Mouse (Mus musculus) midbrain, embryonic 10.5 days (tissue): Measurements from ENCODE around the gene Stap2. TPM values are rescaled to one million over a fixed set of nuclear protein-coding genes. Genes with fewer than 3 reads are reported as not detected.

Experiments used
- DNase-seq: peaks from one replicate; pipeline ENCODE4 v3.0.0-alpha.2; 2017; ENCODE audit warnings: low spot score
- H3K27ac ChIP-seq: fragments of 300-500 bp; sonication (generic); replicated peaks from 2 replicates; pipeline ENCODE4 v1.5.1; 2016; ENCODE audit warnings: mild to moderate bottlenecking
- H3K27me3 ChIP-seq: fragments of 300-500 bp; sonication (generic); 2 replicates; pipeline ENCODE4 v1.6.1; 2016; ENCODE audit warnings: low read depth, mild to moderate bottlenecking; ENCODE audit not compliant: poor library complexity, severe bottlenecking
- H3K36me3 ChIP-seq: fragments of 300-500 bp; sonication (generic); 2 replicates; pipeline ENCODE4 v1.6.1; 2016; ENCODE audit warnings: mild to moderate bottlenecking, moderate library complexity
- H3K4me1 ChIP-seq: fragments of 300-500 bp; sonication (generic); 2 replicates; pipeline ENCODE4 v1.6.1; 2016
- H3K4me3 ChIP-seq: fragments of 300-500 bp; sonication (generic); 2 replicates; pipeline ENCODE4 v1.5.1; 2016; ENCODE audit warnings: mild to moderate bottlenecking, moderate library complexity
- H3K9me3 ChIP-seq: fragments of 300-500 bp; sonication (generic); replicated peaks from 2 replicates; pipeline ENCODE4 v1.6.1; 2016; ENCODE audit warnings: mild to moderate bottlenecking
- WGBS: fragments of 180-500 bp; shearing (Covaris S2); methylation state at CpG from one replicate; pipeline ENCODE4 v1.1.7; 2016; 5-methylcytosine and 5-hydroxymethylcytosine counted together
- polyA plus RNA-seq: library from polyadenylated mRNA; unstranded; fragments of >200 nt; fragmentation: Nextera tagmentation; extraction: Ambion mirVana; gene quantifications from 2 replicates; pipeline ENCODE4 v1.2.1, GENCODE M21; 2016

Gene Stap2
- polyA plus RNA-seq, 1 experiment from 2014 or later, result 5.2 TPM

- DNase-seq, result no peak
- H3K4me1 ChIP-seq, result peaks cover 42% of the 10 kb centered on the region
- peaks cover 6% of the 10 kb centered on the region for H3K27me3 ChIP-seq
- H3K9me3 ChIP-seq, result no peaks in the 10 kb centered on the region
- H3K36me3 ChIP-seq, result peaks cover 45% of the 10 kb centered on the region
- peak overlapping the region; percentile 96 for H3K27ac ChIP-seq
- 50% methylated on average over 2 of the region's 2 CpGs for WGBS
- peak overlapping the region; percentile 86 for H3K4me3 ChIP-seq
Measured at GRCm38 (mm10) chr17:56009962-56010240, 4.5 kb upstream of the Stap2 start.

GRCm38 (mm10) chr17:56009088-56009961, 3.9 kb upstream of the Stap2 start:
- Histone ChIP-seq H3K4me1 (peaks cover 42% of the 10 kb centered on the region), H3K27me3 (peaks cover 11% of the 10 kb centered on the region), H3K36me3 (peaks cover 40% of the 10 kb centered on the region), H3K27ac (peak overlapping the region; percentile 96), H3K9me3 (no peaks in the 10 kb centered on the region), H3K4me3 (peak overlapping the region; percentile 86)
- 1% methylated on average over 62 of the region's 62 CpGs for WGBS
- DNase-seq, result peak; percentile 92

- Histone ChIP-seq H3K27me3 (peaks cover 11% of the 10 kb centered on the region), H3K4me3 (peak overlapping the region; percentile 86), H3K27ac (peak overlapping the region; percentile 96), H3K9me3 (no peaks in the 10 kb centered on the region), H3K4me1 (peaks cover 42% of the 10 kb centered on the region), H3K36me3 (peaks cover 32% of the 10 kb centered on the region)
- whole genome bisulfite sequencing, result under 1% methylated on average over 21 of the region's 21 CpGs
- peak; percentile 96 for DNase-seq
Measured at GRCm38 (mm10) chr17:56008356-56009087, 3.1 kb upstream of the Stap2 start.

- no peaks in the 10 kb centered on the region for H3K9me3 ChIP-seq
- peak overlapping the region; percentile 96 for H3K27ac ChIP-seq
- peaks cover 11% of the 10 kb centered on the region for H3K27me3 ChIP-seq
- peaks cover 24% of the 10 kb centered on the region for H3K36me3 ChIP-seq
- peaks cover 42% of the 10 kb centered on the region for H3K4me1 ChIP-seq
- DNase-seq, result peak; percentile 36
- 29% methylated on average over 14 of the region's 14 CpGs for WGBS
- peak overlapping the region; percentile 86 for H3K4me3 ChIP-seq
Measured at GRCm38 (mm10) chr17:56007444-56008355, 2.3 kb upstream of the Stap2 start.

GRCm38 (mm10) chr17:56006956-56007355, 1.6 kb upstream of the Stap2 start:
- peaks cover 11% of the 10 kb centered on the region for H3K27me3 ChIP-seq
- DNase-seq, result no peak
- no peaks in the 10 kb centered on the region for H3K9me3 ChIP-seq
- 50% methylated on average over 10 of the region's 10 CpGs for WGBS
- peak overlapping the region; percentile 96 for H3K27ac ChIP-seq
- H3K4me1 ChIP-seq, result peaks cover 39% of the 10 kb centered on the region
- peaks cover 16% of the 10 kb centered on the region for H3K36me3 ChIP-seq
- H3K4me3 ChIP-seq, result no peak overlapping the region

GRCm38 (mm10) chr17:56003000-56003399, 2.4 kb downstream of the Stap2 start:
- Histone ChIP-seq H3K4me3 (no peak overlapping the region), H3K27me3 (peaks cover 39% of the 10 kb centered on the region), H3K4me1 (peaks cover 21% of the 10 kb centered on the region), H3K9me3 (no peaks in the 10 kb centered on the region), H3K27ac (no peak overlapping the region), H3K36me3 (no peaks in the 10 kb centered on the region)
- 84% methylated on average over 3 of the region's 3 CpGs for WGBS
- no peak for DNase-seq

GRCm38 (mm10) chr17:55999794-56000499, 5.4 kb downstream of the Stap2 start:
- WGBS, result 6% methylated on average over 30 of the region's 30 CpGs
- H3K4me1 ChIP-seq, result peaks cover 9% of the 10 kb centered on the region
- no peak overlapping the region; the same call in 1 of the 2 replicates for H3K27ac ChIP-seq
- H3K4me3 ChIP-seq, result peak overlapping the region; percentile 43
- no peaks in the 10 kb centered on the region for H3K9me3 ChIP-seq
- no peak for DNase-seq
- peaks cover 33% of the 10 kb centered on the region for H3K27me3 ChIP-seq
- peaks cover 28% of the 10 kb centered on the region for H3K36me3 ChIP-seq

GRCm38 (mm10) chr17:55996007-55996406, 9.4 kb downstream of the Stap2 start:
- peaks cover 64% of the 10 kb centered on the region for H3K36me3 ChIP-seq

GRCm38 (mm10) chr17:55990278-55990898, 15.0 kb downstream of the Stap2 start:
- Histone ChIP-seq H3K27ac (no peak overlapping the region), H3K4me1 (peaks cover 18% of the 10 kb centered on the region), H3K4me3 (no peak overlapping the region), H3K36me3 (peaks cover 62% of the 10 kb centered on the region), H3K9me3 (no peaks in the 10 kb centered on the region), H3K27me3 (no peaks in the 10 kb centered on the region; the same call in 1 of the 2 replicates)
- DNase-seq, result no peak
- WGBS, result 89% methylated on average over 8 of the region's 8 CpGs

More at GRCm38 (mm10) chr17:55996007-55996406, 9.4 kb downstream of the Stap2 start:
- Histone ChIP-seq H3K4me1 (peaks cover 9% of the 10 kb centered on the region), H3K9me3 (no peaks in the 10 kb centered on the region), H3K4me3 (no peak overlapping the region), H3K27ac (no peak overlapping the region), H3K27me3 (peaks cover 22% of the 10 kb centered on the region)
- WGBS, result 93% methylated on average over 15 of the region's 15 CpGs
- DNase-seq, result no peak

GRCm38 (mm10) chr17:55986030-55986961, 19.1 kb downstream of the Stap2 start, which contains the start of gene Fsd1:
Fsd1 (plus strand) TSS chr17:55986509.
- H3K4me1 ChIP-seq, result peaks cover 18% of the 10 kb centered on the region
- peaks cover 23% of the 10 kb centered on the region for H3K36me3 ChIP-seq
- peak; percentile 86 for DNase-seq
- WGBS, result 9% methylated on average over 35 of the region's 35 CpGs
- peak within 1 kb of the TSS; percentile 70 for H3K4me3 ChIP-seq
- no peaks in the 10 kb centered on the region; the same call in 1 of the 2 replicates for H3K27me3 ChIP-seq
- H3K27ac ChIP-seq, result peak within 1 kb of the TSS; percentile 85
- H3K9me3 ChIP-seq, result no peaks in the 10 kb centered on the region
